Mouse (Mus musculus): ENCODE results near the gene Trp73. TPM values are rescaled to one million over a fixed set of nuclear protein-coding genes. Genes with fewer than 3 reads are reported as not detected.

Trp73 gene
- polyA plus RNA-seq, 1 experiment = not detected

DNA sequence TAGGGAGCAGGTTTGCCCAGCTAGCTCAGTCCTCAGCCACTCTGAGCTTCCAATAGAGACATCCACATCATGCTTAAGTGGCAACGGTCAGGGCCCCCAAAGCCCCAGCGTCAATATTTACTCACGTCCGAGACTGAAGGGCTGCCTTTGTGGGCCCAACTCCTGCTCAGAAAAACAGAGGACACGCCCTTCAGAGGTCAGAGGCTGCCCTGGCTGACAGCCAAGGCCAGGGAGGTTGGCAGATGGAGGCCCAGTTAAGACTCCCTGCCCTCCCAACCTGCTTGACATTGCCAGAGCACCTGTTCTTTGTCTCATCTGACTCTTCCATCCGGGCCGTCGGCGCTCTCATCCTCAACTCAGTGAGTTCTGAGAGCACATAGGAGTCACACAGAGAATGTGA is 21.2 kb downstream of the Trp73 start:
- no peak overlapping the region for H3K4me3 ChIP-seq (ENCODE audit: insufficient read depth, low read depth, low read length)
- H3K27ac ChIP-seq (ENCODE audit: insufficient read depth, low read depth, low read length) = no peak overlapping the region
- WGBS = 72% methylated on average over 9 of the region's 9 CpGs
- TF ChIP-seq CTCF (IDR thresholded peaks at IDR 0.05; ENCODE audit: insufficient read depth, low read depth, low read length) (no peak), POLR2A (IDR thresholded peaks at IDR 0.05; ENCODE audit: insufficient read depth, low read depth, low read length) (no peak)
- H3K4me1 ChIP-seq (ENCODE audit: control insufficient read depth, insufficient read depth, low read length) = no peaks in the 10 kb centered on the region

DNA sequence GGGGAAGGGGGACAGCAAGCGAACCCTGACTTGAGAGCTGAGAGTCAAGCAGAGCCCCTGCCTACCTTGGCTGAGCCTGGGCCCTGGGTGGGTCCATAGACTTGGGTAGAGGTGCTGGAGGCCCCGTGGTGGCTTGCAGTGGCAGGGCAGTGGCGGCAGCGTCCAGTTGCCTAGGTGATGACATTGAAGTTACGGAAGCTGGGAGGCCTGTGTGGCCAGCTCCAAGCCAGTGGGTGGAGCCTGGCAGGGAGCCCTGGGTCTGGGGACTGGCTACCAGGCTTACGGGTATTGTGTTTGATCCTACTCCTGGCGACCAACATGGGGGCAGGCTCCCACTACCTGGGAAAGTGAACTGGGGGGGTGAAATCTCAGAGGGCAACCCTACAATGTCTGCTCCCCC is 23.6 kb downstream of the Trp73 start:
- Histone ChIP-seq H3K4me3 (ENCODE audit: insufficient read depth, low read depth, low read length) (no peak overlapping the region), H3K4me1 (ENCODE audit: control insufficient read depth, insufficient read depth, low read length) (no peaks in the 10 kb centered on the region), H3K27ac (ENCODE audit: insufficient read depth, low read depth, low read length) (no peak overlapping the region)
- 51% methylated on average over 7 of the region's 7 CpGs for WGBS
- TF ChIP-seq CTCF (IDR thresholded peaks at IDR 0.05; ENCODE audit: insufficient read depth, low read depth, low read length) = no peak
- no peak for TF ChIP-seq POLR2A (IDR thresholded peaks at IDR 0.05; ENCODE audit: insufficient read depth, low read depth, low read length)

DNA sequence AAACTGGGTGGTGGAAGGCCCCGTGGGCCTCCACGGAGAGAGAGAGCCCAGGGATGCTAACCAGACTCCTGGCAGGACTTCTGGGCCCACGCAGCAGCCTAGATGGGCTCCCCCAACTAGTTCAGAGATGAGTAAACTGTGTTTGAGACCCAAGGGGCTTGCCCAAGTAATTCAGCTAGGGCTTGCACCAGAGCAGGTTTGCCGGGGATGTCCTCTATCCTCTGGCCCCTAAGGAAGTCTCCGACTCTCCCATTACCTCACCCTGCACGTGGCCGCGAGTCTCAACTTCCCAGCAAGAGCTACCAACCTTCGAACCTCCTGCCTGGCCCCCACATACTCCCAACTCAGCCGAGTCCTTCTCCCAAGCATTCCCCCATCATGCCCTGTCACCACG is 30.2 kb downstream of the Trp73 start:
- TF ChIP-seq CTCF (IDR thresholded peaks at IDR 0.05; ENCODE audit: insufficient read depth, low read depth, low read length) (no peak), POLR2A (IDR thresholded peaks at IDR 0.05; ENCODE audit: insufficient read depth, low read depth, low read length) (no peak)
- H3K27ac ChIP-seq (ENCODE audit: insufficient read depth, low read depth, low read length) = no peak overlapping the region
- 69% methylated on average over 11 of the region's 11 CpGs for WGBS
- no peak overlapping the region for H3K4me3 ChIP-seq (ENCODE audit: insufficient read depth, low read depth, low read length)
- peaks cover 18% of the 10 kb centered on the region for H3K4me1 ChIP-seq (ENCODE audit: control insufficient read depth, insufficient read depth, low read length)

DNA sequence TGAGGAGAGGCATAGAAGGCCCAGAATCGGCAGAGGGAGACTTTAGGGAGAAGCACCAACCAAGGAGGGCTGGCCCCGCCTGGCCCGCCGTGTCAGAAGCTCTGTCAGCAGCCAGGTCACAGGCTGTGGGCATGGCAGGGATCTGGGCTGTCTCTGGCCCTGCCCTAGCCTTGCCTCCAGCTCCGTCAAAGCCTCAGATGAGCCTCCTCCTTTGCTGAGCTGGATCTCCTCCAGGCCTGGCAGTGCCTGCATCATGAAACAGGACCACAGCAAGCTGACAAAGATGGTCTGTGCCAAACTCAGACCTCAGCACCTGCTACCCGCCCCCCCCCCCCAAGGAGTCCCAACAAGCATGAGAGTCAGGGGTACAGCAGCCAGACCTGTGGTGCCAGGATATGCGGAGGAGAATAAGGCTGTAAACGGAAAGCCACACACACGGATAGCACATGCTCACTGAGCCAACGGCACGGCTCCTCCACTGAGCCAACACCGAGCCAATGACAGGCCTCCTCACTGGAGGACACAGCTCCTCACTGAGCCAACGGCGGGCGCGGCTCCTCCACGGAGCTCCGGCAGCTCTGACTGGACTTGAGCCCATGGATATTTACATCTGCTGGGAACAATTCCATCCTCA is 30.7 kb downstream of the Trp73 start:
- WGBS = 32% methylated on average over 18 of the region's 18 CpGs
- no peak overlapping the region for H3K27ac ChIP-seq (ENCODE audit: insufficient read depth, low read depth, low read length)
- no peak overlapping the region for H3K4me3 ChIP-seq (ENCODE audit: insufficient read depth, low read depth, low read length)
- TF ChIP-seq POLR2A (IDR thresholded peaks at IDR 0.05; ENCODE audit: insufficient read depth, low read depth, low read length) = no peak
- TF ChIP-seq CTCF (IDR thresholded peaks at IDR 0.05; ENCODE audit: insufficient read depth, low read depth, low read length) = no peak
- H3K4me1 ChIP-seq (ENCODE audit: control insufficient read depth, insufficient read depth, low read length) = peaks cover 18% of the 10 kb centered on the region

DNA sequence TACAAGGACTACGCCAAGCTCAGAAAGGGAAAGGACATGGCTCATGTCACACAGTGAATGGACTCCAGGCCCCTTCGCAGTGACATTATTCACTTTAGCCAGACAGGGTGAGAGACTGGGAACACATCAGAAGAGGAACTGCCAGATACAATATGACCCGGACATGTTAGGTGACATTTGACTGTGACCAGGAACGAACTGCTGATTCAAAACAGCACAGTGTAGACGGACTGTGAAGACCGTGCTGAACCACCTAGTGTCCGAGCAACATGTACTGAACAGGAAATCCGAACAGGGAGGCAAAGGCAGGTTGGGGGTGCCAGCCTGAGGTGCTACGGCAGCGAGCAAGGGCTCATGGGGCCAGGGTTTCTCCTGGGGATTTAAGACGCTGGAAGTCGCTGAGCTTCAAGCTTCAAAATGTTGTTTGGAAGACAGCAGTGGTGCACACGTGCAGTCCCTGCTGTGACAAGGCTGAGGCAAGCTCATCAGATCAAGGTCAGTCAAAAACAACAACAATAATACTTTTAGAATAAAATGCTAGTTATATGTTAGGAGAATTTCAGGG is 33.4 kb downstream of the Trp73 start:
- Histone ChIP-seq H3K27ac (ENCODE audit: insufficient read depth, low read depth, low read length) (no peak overlapping the region), H3K4me1 (ENCODE audit: control insufficient read depth, insufficient read depth, low read length) (peaks cover 18% of the 10 kb centered on the region), H3K4me3 (ENCODE audit: insufficient read depth, low read depth, low read length) (no peak overlapping the region)
- 81% methylated on average over 13 of the region's 13 CpGs for WGBS
- TF ChIP-seq CTCF (IDR thresholded peaks at IDR 0.05; ENCODE audit: insufficient read depth, low read depth, low read length) (no peak), POLR2A (IDR thresholded peaks at IDR 0.05; ENCODE audit: insufficient read depth, low read depth, low read length) (no peak)

DNA sequence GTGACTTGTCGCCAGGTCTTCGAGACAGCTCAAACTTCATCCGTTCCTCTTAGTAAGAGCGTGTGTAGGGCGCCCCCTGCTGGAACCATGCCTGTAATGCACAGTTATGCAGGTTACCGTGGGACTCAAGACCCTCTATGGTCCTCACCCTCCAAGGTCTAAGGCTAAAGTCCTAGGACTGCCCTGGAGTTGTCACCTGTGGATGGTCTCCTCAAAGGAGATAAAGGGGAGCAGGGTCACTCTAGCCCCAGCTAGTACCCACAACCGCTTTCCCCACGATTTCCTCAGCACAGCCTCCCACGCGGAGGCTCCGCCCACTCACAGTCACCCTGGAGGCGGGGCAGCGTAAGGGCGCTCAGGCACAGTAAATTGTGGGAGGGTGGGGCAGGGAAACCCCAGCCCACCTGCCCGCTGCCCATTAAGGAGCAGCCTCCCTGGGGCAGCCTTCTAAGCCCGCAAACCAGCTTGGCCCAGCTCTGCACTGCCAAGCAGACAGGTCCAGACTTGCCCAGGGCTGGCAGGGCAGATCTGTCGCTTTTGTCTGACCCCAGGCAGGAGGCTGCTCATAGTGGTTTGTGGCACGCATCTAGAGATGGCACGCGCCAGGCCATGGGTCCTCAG is 34.5 kb downstream of the Trp73 start:
- 0 out of 2 replicates have a peak overlapping the region, but pooled peaks have one; percentile 12 for H3K4me3 ChIP-seq (ENCODE audit: insufficient read depth, low read depth, low read length)
- H3K27ac ChIP-seq (ENCODE audit: insufficient read depth, low read depth, low read length) = no peak overlapping the region
- peaks cover 18% of the 10 kb centered on the region for H3K4me1 ChIP-seq (ENCODE audit: control insufficient read depth, insufficient read depth, low read length)
- 26% methylated on average over 20 of the region's 20 CpGs for WGBS
- TF ChIP-seq CTCF (IDR thresholded peaks at IDR 0.05; ENCODE audit: insufficient read depth, low read depth, low read length) (peak; percentile 47; the same call in 1 of the 2 replicates), POLR2A (IDR thresholded peaks at IDR 0.05; ENCODE audit: insufficient read depth, low read depth, low read length) (no peak)

DNA sequence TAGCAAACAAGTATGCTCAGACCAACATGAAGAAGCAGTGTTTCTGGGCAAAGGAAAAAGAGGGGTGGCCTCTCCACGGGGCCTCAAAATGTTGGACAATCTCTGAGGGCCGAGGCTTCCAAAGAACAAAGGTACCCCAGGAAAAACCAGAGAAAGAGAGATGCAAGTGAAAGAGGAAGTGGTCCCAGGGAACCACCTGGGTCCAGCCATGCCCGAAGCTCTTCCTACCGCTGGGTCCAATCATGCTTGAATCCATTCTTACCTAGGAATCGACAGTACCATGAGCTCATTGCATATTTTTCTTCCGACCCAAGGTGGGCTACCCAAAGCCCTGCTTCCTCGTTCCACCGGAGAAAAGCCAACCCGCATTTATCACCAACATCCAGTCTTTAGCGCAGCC is 36.1 kb downstream of the Trp73 start:
- Histone ChIP-seq H3K4me1 (ENCODE audit: control insufficient read depth, insufficient read depth, low read length) (peaks cover 8% of the 10 kb centered on the region; the same call in 1 of the 2 replicates), H3K4me3 (ENCODE audit: insufficient read depth, low read depth, low read length) (no peak overlapping the region), H3K27ac (ENCODE audit: insufficient read depth, low read depth, low read length) (no peak overlapping the region)
- TF ChIP-seq CTCF (IDR thresholded peaks at IDR 0.05; ENCODE audit: insufficient read depth, low read depth, low read length) (no peak), POLR2A (IDR thresholded peaks at IDR 0.05; ENCODE audit: insufficient read depth, low read depth, low read length) (no peak)
- WGBS = 92% methylated on average over 10 of the region's 10 CpGs

DNA sequence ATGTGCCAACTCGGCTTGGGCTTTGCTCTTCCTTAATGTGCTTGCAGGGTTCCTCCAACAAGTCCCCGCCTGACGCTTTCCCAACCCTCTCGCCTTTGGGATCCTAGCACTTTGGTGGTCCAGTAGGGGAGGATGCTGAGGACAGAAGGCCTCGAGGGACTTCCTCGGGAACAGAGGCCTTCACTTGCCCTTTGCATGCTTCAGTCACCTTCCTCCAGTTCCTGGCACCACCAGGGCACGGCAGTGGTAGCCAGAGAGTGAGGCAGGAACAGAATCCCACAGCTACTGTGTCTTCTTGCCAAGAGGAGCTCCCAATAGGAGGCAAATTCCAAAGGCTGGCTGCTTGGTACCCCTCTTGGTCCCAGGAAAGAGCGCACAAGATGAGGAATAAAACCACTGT is 36.6 kb downstream of the Trp73 start:
- no peak overlapping the region for H3K4me3 ChIP-seq (ENCODE audit: insufficient read depth, low read depth, low read length)
- no peak overlapping the region for H3K27ac ChIP-seq (ENCODE audit: insufficient read depth, low read depth, low read length)
- peaks cover 8% of the 10 kb centered on the region; the same call in 1 of the 2 replicates for H3K4me1 ChIP-seq (ENCODE audit: control insufficient read depth, insufficient read depth, low read length)
- WGBS = 80% methylated on average over 8 of the region's 8 CpGs
- no peak for TF ChIP-seq CTCF (IDR thresholded peaks at IDR 0.05; ENCODE audit: insufficient read depth, low read depth, low read length)
- no peak for TF ChIP-seq POLR2A (IDR thresholded peaks at IDR 0.05; ENCODE audit: insufficient read depth, low read depth, low read length)

DNA sequence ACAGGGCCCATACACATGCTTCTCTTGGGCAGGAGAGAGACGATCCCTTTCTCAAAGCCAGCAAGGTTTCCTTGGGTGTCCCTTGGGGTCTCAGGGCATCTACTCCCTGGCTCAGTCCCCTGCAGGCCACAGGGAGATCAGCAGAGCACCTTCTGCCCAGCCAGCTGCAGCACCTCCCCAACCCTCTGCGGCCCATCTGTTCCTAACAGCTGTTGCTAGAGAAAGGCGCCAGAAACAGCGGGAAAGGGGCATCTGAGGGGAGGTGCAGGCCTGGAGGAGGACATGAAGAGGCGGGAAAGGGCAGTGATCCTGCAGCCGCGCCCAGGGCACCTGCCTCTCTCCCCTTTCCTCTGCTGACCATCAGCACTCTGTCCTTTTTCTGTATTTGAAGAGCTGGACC is 40.6 kb downstream of the Trp73 start:
- WGBS = 84% methylated on average over 7 of the region's 7 CpGs
- TF ChIP-seq CTCF (IDR thresholded peaks at IDR 0.05; ENCODE audit: insufficient read depth, low read depth, low read length) (no peak), POLR2A (IDR thresholded peaks at IDR 0.05; ENCODE audit: insufficient read depth, low read depth, low read length) (no peak)
- H3K4me3 ChIP-seq (ENCODE audit: insufficient read depth, low read depth, low read length) = no peak overlapping the region
- no peak overlapping the region for H3K27ac ChIP-seq (ENCODE audit: insufficient read depth, low read depth, low read length)
- H3K4me1 ChIP-seq (ENCODE audit: control insufficient read depth, insufficient read depth, low read length) = no peaks in the 10 kb centered on the region

Measured in olfactory bulb, adult 2 months (tissue).